Mouse (Mus musculus): ENCODE results near the gene Racgap1. TPM values are rescaled to one million over a fixed set of nuclear protein-coding genes. Genes with fewer than 3 reads are reported as not detected.

Gene Racgap1
- 69.2 and 80.8 TPM in 2 replicates for polyA plus RNA-seq (2015; fragmentation: Nextera tagmentation; extraction: Ambion mirVana)

- ATAC-seq (ENCODE audit: low read depth), result peak; percentile 97
These were observed at the start of gene Racgap1 for GRCm38 (mm10) chr15:99651163-99651872. Racgap1 (minus strand) TSS chr15:99651656.

GRCm38 (mm10) chr15:99700219-99701106, 49.0 kb upstream of the Racgap1 start:
- H3K4me1 ChIP-seq (replicated peaks), result peaks cover 50% of the 10 kb centered on the region
- H3K9me3 ChIP-seq (replicated peaks), result no peaks in the 10 kb centered on the region
- H3K9ac ChIP-seq, result no peak overlapping the region
- H3K27ac ChIP-seq, result no peak overlapping the region
- peaks cover 7% of the 10 kb centered on the region for H3K36me3 ChIP-seq
- H3K27me3 ChIP-seq, result peaks cover 17% of the 10 kb centered on the region
- H3K4me3 ChIP-seq (replicated peaks), result no peak overlapping the region
- ATAC-seq (ENCODE audit: low read depth) (no peak), DNase-seq (no peak)
- no peak overlapping the region for H3K4me2 ChIP-seq
- 74% methylated on average over 18 of the region's 18 CpGs for WGBS (ENCODE audit: insufficient replicate concordance)

More at GRCm38 (mm10) chr15:99651163-99651872, at the start of gene Racgap1:
- WGBS (ENCODE audit: insufficient replicate concordance), result under 1% methylated on average over 62 of the region's 68 CpGs
- peak within 1 kb of the TSS; percentile 81 for H3K4me2 ChIP-seq
- H3K4me3 ChIP-seq (replicated peaks), result peak within 1 kb of the TSS; percentile 95
- peak within 1 kb of the TSS; percentile 80 for H3K27ac ChIP-seq
- H3K9ac ChIP-seq, result peak within 1 kb of the TSS; percentile 96
- no peaks in the 10 kb centered on the region for H3K9me3 ChIP-seq (replicated peaks)
- H3K27me3 ChIP-seq, result peaks cover 40% of the 10 kb centered on the region
- peak; percentile 96 for DNase-seq
- peaks cover 72% of the 10 kb centered on the region for H3K4me1 ChIP-seq (replicated peaks)
- H3K36me3 ChIP-seq, result 0 out of 2 replicates have a peak, but pooled peaks cover 2% of the 10 kb centered on the region

GRCm38 (mm10) chr15:99699715-99700114, 48.3 kb upstream of the Racgap1 start:
- H3K27ac ChIP-seq, result no peak overlapping the region
- H3K4me2 ChIP-seq, result no peak overlapping the region
- WGBS (ENCODE audit: insufficient replicate concordance), result 84% methylated on average over 10 of the region's 10 CpGs

GRCm38 (mm10) chr15:99698533-99699085, 47.2 kb upstream of the Racgap1 start:
- WGBS (ENCODE audit: insufficient replicate concordance), result 32% methylated on average over 20 of the region's 20 CpGs
- DNase-seq (no peak), ATAC-seq (ENCODE audit: low read depth) (no peak)
- H3K9me3 ChIP-seq (replicated peaks), result no peaks in the 10 kb centered on the region
- H3K27ac ChIP-seq, result no peak overlapping the region
- no peak overlapping the region for H3K9ac ChIP-seq
- no peaks in the 10 kb centered on the region for H3K36me3 ChIP-seq
- H3K4me3 ChIP-seq (replicated peaks), result no peak overlapping the region
- no peak overlapping the region for H3K4me2 ChIP-seq
- H3K4me1 ChIP-seq (replicated peaks), result peaks cover 37% of the 10 kb centered on the region
- H3K27me3 ChIP-seq, result peaks cover 28% of the 10 kb centered on the region

More at GRCm38 (mm10) chr15:99699715-99700114, 48.3 kb upstream of the Racgap1 start:
- Histone ChIP-seq H3K4me1 (replicated peaks) (peaks cover 47% of the 10 kb centered on the region), H3K4me3 (replicated peaks) (no peak overlapping the region), H3K27me3 (peaks cover 21% of the 10 kb centered on the region), H3K9ac (no peak overlapping the region), H3K9me3 (replicated peaks) (no peaks in the 10 kb centered on the region), H3K36me3 (peaks cover 7% of the 10 kb centered on the region)
- DNase-seq (no peak), ATAC-seq (ENCODE audit: low read depth) (no peak)

- ATAC-seq (ENCODE audit: low read depth), result no peak
- H3K9ac ChIP-seq, result no peak overlapping the region
- no peak for DNase-seq
- H3K9me3 ChIP-seq (replicated peaks), result no peaks in the 10 kb centered on the region
- 17% methylated on average over 2 of the region's 2 CpGs for WGBS (ENCODE audit: insufficient replicate concordance)
- peaks cover 32% of the 10 kb centered on the region for H3K4me1 ChIP-seq (replicated peaks)
- H3K27me3 ChIP-seq, result peaks cover 34% of the 10 kb centered on the region
- no peak overlapping the region for H3K4me3 ChIP-seq (replicated peaks)
- H3K27ac ChIP-seq, result no peak overlapping the region
- no peak overlapping the region for H3K4me2 ChIP-seq
- no peaks in the 10 kb centered on the region for H3K36me3 ChIP-seq
These were observed 45.9 kb upstream of the Racgap1 start for GRCm38 (mm10) chr15:99697309-99697708.

- no peak overlapping the region for H3K4me3 ChIP-seq (replicated peaks)
- 38% methylated on average over 9 of the region's 9 CpGs for WGBS (ENCODE audit: insufficient replicate concordance)
- H3K27ac ChIP-seq, result no peak overlapping the region
- H3K9ac ChIP-seq, result no peak overlapping the region
- no peaks in the 10 kb centered on the region for H3K9me3 ChIP-seq (replicated peaks)
- peaks cover 7% of the 10 kb centered on the region for H3K4me1 ChIP-seq (replicated peaks)
- DNase-seq (no peak), ATAC-seq (ENCODE audit: low read depth) (no peak)
- no peak overlapping the region for H3K4me2 ChIP-seq
- H3K36me3 ChIP-seq, result no peaks in the 10 kb centered on the region
- H3K27me3 ChIP-seq, result peaks cover 55% of the 10 kb centered on the region
These were observed 40.5 kb upstream of the Racgap1 start for GRCm38 (mm10) chr15:99691976-99692375.

- peaks cover 53% of the 10 kb centered on the region for H3K27me3 ChIP-seq
These were observed 39.5 kb upstream of the Racgap1 start for GRCm38 (mm10) chr15:99690924-99691323.

GRCm38 (mm10) chr15:99688712-99689111, 37.3 kb upstream of the Racgap1 start:
- 7% methylated on average over 4 of the region's 4 CpGs for WGBS (ENCODE audit: insufficient replicate concordance)
- Histone ChIP-seq H3K27me3 (peaks cover 42% of the 10 kb centered on the region), H3K36me3 (no peaks in the 10 kb centered on the region), H3K4me2 (no peak overlapping the region), H3K9ac (no peak overlapping the region), H3K9me3 (replicated peaks) (no peaks in the 10 kb centered on the region), H3K4me1 (replicated peaks) (peaks cover 7% of the 10 kb centered on the region), H3K4me3 (replicated peaks) (no peak overlapping the region), H3K27ac (no peak overlapping the region)
- no peak for DNase-seq
- ATAC-seq (ENCODE audit: low read depth), result no peak

More at GRCm38 (mm10) chr15:99690924-99691323, 39.5 kb upstream of the Racgap1 start:
- H3K36me3 ChIP-seq, result no peaks in the 10 kb centered on the region
- 24% methylated on average over 4 of the region's 4 CpGs for WGBS (ENCODE audit: insufficient replicate concordance)
- no peak for DNase-seq
- no peak overlapping the region for H3K4me2 ChIP-seq
- no peak overlapping the region for H3K4me3 ChIP-seq (replicated peaks)
- ATAC-seq (ENCODE audit: low read depth), result no peak
- H3K27ac ChIP-seq, result no peak overlapping the region
- H3K4me1 ChIP-seq (replicated peaks), result peaks cover 7% of the 10 kb centered on the region
- no peaks in the 10 kb centered on the region for H3K9me3 ChIP-seq (replicated peaks)
- no peak overlapping the region for H3K9ac ChIP-seq

GRCm38 (mm10) chr15:99684156-99684555, 32.7 kb upstream of the Racgap1 start:
- H3K4me2 ChIP-seq, result no peak overlapping the region
- DNase-seq (no peak), ATAC-seq (ENCODE audit: low read depth) (no peak)
- H3K36me3 ChIP-seq, result no peaks in the 10 kb centered on the region
- H3K9ac ChIP-seq, result no peak overlapping the region
- H3K9me3 ChIP-seq (replicated peaks), result no peaks in the 10 kb centered on the region
- H3K27me3 ChIP-seq, result peaks cover 25% of the 10 kb centered on the region
- no peak overlapping the region for H3K27ac ChIP-seq
- no peaks in the 10 kb centered on the region for H3K4me1 ChIP-seq (replicated peaks)
- H3K4me3 ChIP-seq (replicated peaks), result no peak overlapping the region
- 74% methylated on average over 5 of the region's 5 CpGs for WGBS (ENCODE audit: insufficient replicate concordance)

- Histone ChIP-seq H3K4me1 (replicated peaks) (peaks cover 6% of the 10 kb centered on the region), H3K4me2 (no peak overlapping the region), H3K27me3 (peaks cover 38% of the 10 kb centered on the region), H3K9me3 (replicated peaks) (no peaks in the 10 kb centered on the region), H3K27ac (no peak overlapping the region), H3K9ac (no peak overlapping the region), H3K36me3 (no peaks in the 10 kb centered on the region), H3K4me3 (replicated peaks) (no peak overlapping the region)
- no peak for DNase-seq
- ATAC-seq (ENCODE audit: low read depth), result no peak
- WGBS (ENCODE audit: insufficient replicate concordance), result 74% methylated on average over 7 of the region's 7 CpGs
These were observed 31.4 kb upstream of the Racgap1 start for GRCm38 (mm10) chr15:99682880-99683279.

GRCm38 (mm10) chr15:99679008-99679407, 27.6 kb upstream of the Racgap1 start:
- WGBS (ENCODE audit: insufficient replicate concordance), result 63% methylated on average over 7 of the region's 7 CpGs
- Histone ChIP-seq H3K36me3 (no peaks in the 10 kb centered on the region), H3K9me3 (replicated peaks) (no peaks in the 10 kb centered on the region), H3K4me2 (no peak overlapping the region), H3K4me3 (replicated peaks) (no peak overlapping the region), H3K9ac (no peak overlapping the region), H3K27me3 (peaks cover 65% of the 10 kb centered on the region), H3K27ac (no peak overlapping the region), H3K4me1 (replicated peaks) (peaks cover 6% of the 10 kb centered on the region)
- DNase-seq, result no peak
- no peak for ATAC-seq (ENCODE audit: low read depth)
